Mouse (Mus musculus): ENCODE data around the gene Sec14l3. TPM values are rescaled to one million over a fixed set of nuclear protein-coding genes. Genes with fewer than 3 reads are reported as not detected.

Sec14l3 gene
- polyA plus RNA-seq, 1 experiment from 2014 or later: 19.9 TPM

- Histone ChIP-seq H3K36me3 (no peaks in the 10 kb centered on the region), H3K27me3 (no peaks in the 10 kb centered on the region), H3K4me2 (no peak overlapping the region), H3K4me3 (no peak overlapping the region), H3K4me1 (0 out of 2 replicates have a peak, but pooled peaks cover 3% of the 10 kb centered on the region), H3K27ac (no peak overlapping the region), H3K9ac (no peak overlapping the region), H3K9me3 (no peaks in the 10 kb centered on the region)
- WGBS: 53% methylated on average over 18 of the region's 18 CpGs
- ATAC-seq (ENCODE audit: borderline replicate concordance, extremely low read depth, low FRiP score, low TSS enrichment): no peak
These were observed 29.3 kb upstream of the Sec14l3 start for GRCm38 (mm10) chr11:4035116-4035892.

GRCm38 (mm10) chr11:4035916-4036315 is 28.7 kb upstream of the Sec14l3 start:
- Histone ChIP-seq H3K27ac (no peak overlapping the region), H3K4me2 (no peak overlapping the region), H3K4me3 (no peak overlapping the region), H3K36me3 (no peaks in the 10 kb centered on the region), H3K27me3 (no peaks in the 10 kb centered on the region), H3K9ac (no peak overlapping the region), H3K4me1 (0 out of 2 replicates have a peak, but pooled peaks cover 3% of the 10 kb centered on the region), H3K9me3 (no peaks in the 10 kb centered on the region)
- 67% methylated on average over 6 of the region's 6 CpGs for WGBS
- ATAC-seq (ENCODE audit: borderline replicate concordance, extremely low read depth, low FRiP score, low TSS enrichment): no peak

- no peak overlapping the region for H3K4me3 ChIP-seq
These were observed 28.1 kb upstream of the Sec14l3 start for GRCm38 (mm10) chr11:4036365-4037084.

DNA sequence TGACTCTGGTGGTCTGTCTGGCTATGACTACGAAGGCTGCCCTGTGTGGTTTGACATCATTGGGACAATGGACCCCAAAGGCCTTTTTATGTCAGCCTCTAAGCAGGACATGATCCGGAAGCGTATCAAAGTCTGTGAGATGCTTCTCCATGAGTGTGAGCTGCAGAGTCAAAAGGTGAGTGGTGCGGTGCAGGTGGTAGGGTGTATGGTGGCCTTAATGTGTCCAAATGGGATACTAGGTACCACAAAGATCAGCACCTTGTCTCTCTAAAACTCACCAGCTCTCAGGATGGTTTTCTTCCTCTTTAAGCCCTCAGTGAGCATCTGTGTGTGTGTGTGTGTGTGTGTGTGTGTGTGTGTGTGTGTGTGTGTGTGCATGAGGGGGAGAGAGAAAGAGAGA is 24.7 kb upstream of the Sec14l3 start:
- Histone ChIP-seq H3K9me3 (no peaks in the 10 kb centered on the region), H3K27ac (no peak overlapping the region), H3K4me3 (no peak overlapping the region), H3K9ac (no peak overlapping the region), H3K4me1 (no peaks in the 10 kb centered on the region), H3K36me3 (no peaks in the 10 kb centered on the region), H3K4me2 (no peak overlapping the region), H3K27me3 (no peaks in the 10 kb centered on the region)
- WGBS: 92% methylated on average over 4 of the region's 4 CpGs
- ATAC-seq (ENCODE audit: borderline replicate concordance, extremely low read depth, low FRiP score, low TSS enrichment): no peak

More at GRCm38 (mm10) chr11:4036365-4037084, 28.1 kb upstream of the Sec14l3 start:
- Histone ChIP-seq H3K9ac (no peak overlapping the region), H3K4me2 (no peak overlapping the region), H3K27ac (no peak overlapping the region), H3K9me3 (no peaks in the 10 kb centered on the region), H3K4me1 (0 out of 2 replicates have a peak, but pooled peaks cover 3% of the 10 kb centered on the region), H3K27me3 (no peaks in the 10 kb centered on the region), H3K36me3 (no peaks in the 10 kb centered on the region)
- no peak for ATAC-seq (ENCODE audit: borderline replicate concordance, extremely low read depth, low FRiP score, low TSS enrichment)
- 65% methylated on average over 9 of the region's 9 CpGs for WGBS

DNA sequence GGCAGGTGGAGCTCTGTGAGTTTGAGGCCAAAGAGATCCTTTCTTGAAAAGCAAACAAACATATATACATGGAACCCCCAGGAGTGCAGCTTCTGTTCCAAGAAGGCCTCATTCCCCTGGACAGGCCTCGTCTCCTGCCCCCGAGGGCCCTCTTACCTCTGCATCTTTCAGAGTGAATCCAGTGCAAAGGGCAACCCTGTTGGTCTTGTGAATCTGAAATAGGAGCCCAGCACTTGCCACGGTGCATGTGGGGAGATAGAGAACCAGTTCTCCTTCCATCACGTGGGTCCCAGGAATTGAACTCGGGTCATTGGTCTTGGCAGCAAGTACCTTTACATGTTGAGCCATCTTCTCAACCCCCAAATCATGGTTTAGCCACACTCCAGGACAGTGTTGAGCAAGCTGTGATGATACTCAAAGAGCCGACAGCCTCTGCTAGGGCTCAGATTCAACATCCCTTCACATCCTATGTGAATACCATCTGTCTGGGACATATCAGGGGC is 23.5 kb upstream of the Sec14l3 start:
- no peak for ATAC-seq (ENCODE audit: borderline replicate concordance, extremely low read depth, low FRiP score, low TSS enrichment)
- Histone ChIP-seq H3K4me1 (no peaks in the 10 kb centered on the region), H3K4me3 (no peak overlapping the region), H3K9ac (no peak overlapping the region), H3K27me3 (no peaks in the 10 kb centered on the region), H3K27ac (no peak overlapping the region), H3K36me3 (no peaks in the 10 kb centered on the region), H3K9me3 (no peaks in the 10 kb centered on the region), H3K4me2 (no peak overlapping the region)
- 74% methylated on average over 6 of the region's 6 CpGs for WGBS

DNA sequence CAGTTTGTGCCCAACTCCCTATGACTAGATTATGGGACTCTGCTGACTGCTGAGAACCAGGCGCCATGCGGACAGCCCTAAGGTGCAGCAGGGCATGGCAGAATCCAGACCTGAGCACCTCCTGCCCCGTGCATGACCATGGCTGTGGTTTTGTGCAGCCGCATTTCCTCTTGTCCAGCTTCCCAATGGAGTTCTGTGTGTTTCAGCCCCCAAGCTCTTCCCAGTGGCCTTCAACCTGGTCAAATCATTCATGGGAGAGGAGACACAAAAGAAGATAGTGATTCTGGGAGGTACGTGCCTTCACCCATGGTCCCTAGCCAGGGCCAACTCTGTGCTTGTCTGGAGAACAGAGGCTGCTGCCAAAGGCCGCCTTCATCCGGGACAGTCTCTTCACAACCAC is 21.6 kb upstream of the Sec14l3 start:
- Histone ChIP-seq H3K27me3 (no peaks in the 10 kb centered on the region), H3K27ac (no peak overlapping the region), H3K4me1 (no peaks in the 10 kb centered on the region), H3K9me3 (no peaks in the 10 kb centered on the region), H3K4me3 (no peak overlapping the region), H3K9ac (no peak overlapping the region), H3K4me2 (no peak overlapping the region), H3K36me3 (no peaks in the 10 kb centered on the region)
- ATAC-seq (ENCODE audit: borderline replicate concordance, extremely low read depth, low FRiP score, low TSS enrichment): no peak
- WGBS: 88% methylated on average over 7 of the region's 7 CpGs

DNA sequence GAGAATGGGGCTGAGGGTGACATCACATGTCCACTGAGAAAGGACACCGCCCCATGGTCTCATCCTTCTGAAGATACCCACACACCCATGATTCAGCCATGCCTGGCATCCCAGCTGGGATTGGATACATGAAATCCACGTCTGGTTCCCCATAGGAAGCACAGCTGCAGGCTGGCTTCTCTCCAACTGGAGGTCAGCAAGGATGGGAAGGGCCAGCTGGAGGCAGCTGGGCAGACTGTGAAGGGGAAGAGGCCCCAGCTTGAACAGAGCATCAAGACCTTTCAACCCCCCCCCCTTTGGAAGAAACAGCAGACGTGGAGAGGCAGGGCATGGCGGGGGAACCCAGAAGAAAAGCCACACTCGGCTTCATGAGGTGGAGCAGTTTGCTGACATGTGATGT is 18.1 kb upstream of the Sec14l3 start:
- Histone ChIP-seq H3K27me3 (no peaks in the 10 kb centered on the region), H3K36me3 (no peaks in the 10 kb centered on the region), H3K4me1 (no peaks in the 10 kb centered on the region), H3K9me3 (no peaks in the 10 kb centered on the region), H3K4me3 (no peak overlapping the region), H3K27ac (no peak overlapping the region), H3K4me2 (no peak overlapping the region), H3K9ac (no peak overlapping the region)
- ATAC-seq (ENCODE audit: borderline replicate concordance, extremely low read depth, low FRiP score, low TSS enrichment): no peak
- 62% methylated on average over 5 of the region's 5 CpGs for WGBS

- H3K36me3 ChIP-seq: no peaks in the 10 kb centered on the region
- H3K4me3 ChIP-seq: no peak overlapping the region
- no peak for ATAC-seq (ENCODE audit: borderline replicate concordance, extremely low read depth, low FRiP score, low TSS enrichment)
- H3K27ac ChIP-seq: no peak overlapping the region
- no peak overlapping the region for H3K4me2 ChIP-seq
- WGBS: 87% methylated on average over 2 of the region's 2 CpGs
- no peak overlapping the region for H3K9ac ChIP-seq
- H3K27me3 ChIP-seq: no peaks in the 10 kb centered on the region
- no peaks in the 10 kb centered on the region for H3K9me3 ChIP-seq
- H3K4me1 ChIP-seq: no peaks in the 10 kb centered on the region
These were observed 16.9 kb upstream of the Sec14l3 start for GRCm38 (mm10) chr11:4047766-4048165.

- ATAC-seq (ENCODE audit: borderline replicate concordance, extremely low read depth, low FRiP score, low TSS enrichment): no peak
- Histone ChIP-seq H3K27ac (no peak overlapping the region), H3K9ac (no peak overlapping the region)
These were observed 16.2 kb upstream of the Sec14l3 start for GRCm38 (mm10) chr11:4048438-4048837.

GRCm38 (mm10) chr11:4053586-4053985 is 11.1 kb upstream of the Sec14l3 start:
- Histone ChIP-seq H3K4me3 (no peak overlapping the region), H3K36me3 (no peaks in the 10 kb centered on the region), H3K9ac (no peak overlapping the region), H3K9me3 (no peaks in the 10 kb centered on the region), H3K4me1 (no peaks in the 10 kb centered on the region), H3K27me3 (no peaks in the 10 kb centered on the region), H3K27ac (no peak overlapping the region), H3K4me2 (no peak overlapping the region)
- whole genome bisulfite sequencing: 16% methylated on average over 5 of the region's 5 CpGs
- ATAC-seq (ENCODE audit: borderline replicate concordance, extremely low read depth, low FRiP score, low TSS enrichment): no peak

More at GRCm38 (mm10) chr11:4048438-4048837, 16.2 kb upstream of the Sec14l3 start:
- Histone ChIP-seq H3K27me3 (no peaks in the 10 kb centered on the region), H3K36me3 (no peaks in the 10 kb centered on the region), H3K4me2 (no peak overlapping the region), H3K4me3 (no peak overlapping the region), H3K9me3 (no peaks in the 10 kb centered on the region), H3K4me1 (no peaks in the 10 kb centered on the region)
- 86% methylated on average over 6 of the region's 6 CpGs for WGBS

- no peak overlapping the region for H3K4me3 ChIP-seq
- peak overlapping the region; percentile 46 for H3K27ac ChIP-seq
- H3K4me2 ChIP-seq: no peak overlapping the region
- 44% methylated on average over 5 of the region's 5 CpGs for WGBS
- H3K36me3 ChIP-seq: no peaks in the 10 kb centered on the region
- no peaks in the 10 kb centered on the region for H3K27me3 ChIP-seq
- peak; percentile 59; the same call in 1 of the 2 replicates for ATAC-seq (ENCODE audit: borderline replicate concordance, extremely low read depth, low FRiP score, low TSS enrichment)
- no peaks in the 10 kb centered on the region for H3K9me3 ChIP-seq
- no peak overlapping the region for H3K9ac ChIP-seq
- 0 out of 2 replicates have a peak, but pooled peaks cover 2% of the 10 kb centered on the region for H3K4me1 ChIP-seq
These were observed 3.6 kb upstream of the Sec14l3 start for GRCm38 (mm10) chr11:4060866-4061575.
